ENCODE assay signal across 11 mouse cellular contexts in genomic region chr3:84324478-84324877, GRCm38 (mm10). TPM values are rescaled to one million over a fixed set of nuclear protein-coding genes. Genes with fewer than 3 reads are reported as not detected.
DNase-seq lines count a peak whose midpoint lies in the region; ATAC-seq and TF ChIP-seq lines count a peak whose summit lies in the region.
"Had no signal": no experiment of that assay in that cellular context is flagged by ENCODE, and none has a peak within 500 bp of the region (broad histone marks: within the 10 kb centered on the region; RNA-seq: fewer than 3 reads in every experiment).

No protein-coding gene starts in this region.

- H3K27me3 ChIP-seq in midbrain, embryonic 11.5 days (ENCODE audit: control insufficient read depth, insufficient read depth, low read length): no peaks in the 10 kb centered on the region
- H3K27me3 ChIP-seq in midbrain, embryonic 15.5 days (replicated peaks): no peaks in the 10 kb centered on the region
- no peaks in the 10 kb centered on the region for H3K27me3 ChIP-seq in kidney, postnatal 0 days (ENCODE audit: insufficient read depth, low read length)
- no peaks in the 10 kb centered on the region for H3K27me3 ChIP-seq in stomach, postnatal 0 days (ENCODE audit: control insufficient read depth, insufficient read depth, low read length)
- H3K27me3 ChIP-seq: neural tube, embryonic 13.5 days had no signal

- no peak for TF ChIP-seq EP300 in stomach, postnatal 0 days (optimal IDR thresholded peaks at IDR 0.05)

- WGBS in midbrain, embryonic 11.5 days: 26% methylated on average over 3 of the region's 3 CpGs
- WGBS in midbrain, embryonic 15.5 days: 20% methylated on average over 3 of the region's 3 CpGs
- 20% methylated on average over 3 of the region's 3 CpGs for WGBS in kidney, postnatal 0 days
- WGBS in stomach, postnatal 0 days: 20% methylated on average over 3 of the region's 3 CpGs

- TF ChIP-seq CTCF in kidney, postnatal 0 days (IDR thresholded peaks at IDR 0.05; ENCODE audit: low read depth): no peak
- no peak for TF ChIP-seq CTCF in stomach, postnatal 0 days (IDR thresholded peaks at IDR 0.05; ENCODE audit: low read depth)

- H3K4me2 ChIP-seq in midbrain, embryonic 11.5 days: no peak overlapping the region
- H3K4me2 ChIP-seq in midbrain, embryonic 15.5 days: no peak overlapping the region
- H3K4me2 ChIP-seq in kidney, postnatal 0 days (ENCODE audit: low read length): 0 out of 2 replicates have a peak overlapping the region, but pooled peaks have one; percentile 19
- H3K4me2 ChIP-seq in stomach, postnatal 0 days (replicated peaks; ENCODE audit: low read depth): 0 out of 2 replicates have a peak overlapping the region, but pooled peaks have one; percentile 8
- H3K4me2 ChIP-seq: neural tube, embryonic 13.5 days had no signal

- H3K9me3 ChIP-seq in midbrain, embryonic 11.5 days (ENCODE audit: control insufficient read depth, low read length): no peaks in the 10 kb centered on the region; the same call in 1 of the 2 replicates
- H3K9me3 ChIP-seq in midbrain, embryonic 15.5 days: no peaks in the 10 kb centered on the region
- H3K9me3 ChIP-seq in kidney, postnatal 0 days (replicated peaks; ENCODE audit: low read length): no peaks in the 10 kb centered on the region
- no peaks in the 10 kb centered on the region for H3K9me3 ChIP-seq in stomach, postnatal 0 days (ENCODE audit: control insufficient read depth, low read length)
- H3K9me3 ChIP-seq: neural tube, embryonic 13.5 days had no signal

- no peaks in the 10 kb centered on the region for H3K36me3 ChIP-seq in midbrain, embryonic 11.5 days (ENCODE audit: control insufficient read depth, insufficient read depth, low read length)
- no peaks in the 10 kb centered on the region for H3K36me3 ChIP-seq in midbrain, embryonic 15.5 days (replicated peaks)
- H3K36me3 ChIP-seq in kidney, postnatal 0 days (ENCODE audit: insufficient read depth, low read length): no peaks in the 10 kb centered on the region
- no peaks in the 10 kb centered on the region for H3K36me3 ChIP-seq in stomach, postnatal 0 days (ENCODE audit: control insufficient read depth, insufficient read depth, low read length)
- H3K36me3 ChIP-seq: neural tube, embryonic 13.5 days had no signal

- peaks cover 4% of the 10 kb centered on the region; the same call in 1 of the 2 replicates for H3K4me1 ChIP-seq in midbrain, embryonic 11.5 days (ENCODE audit: control insufficient read depth, insufficient read depth, low read length)
- peaks cover 5% of the 10 kb centered on the region for H3K4me1 ChIP-seq in midbrain, embryonic 15.5 days
- H3K4me1 ChIP-seq in kidney, postnatal 0 days (replicated peaks; ENCODE audit: insufficient read depth, low read length): peaks cover 5% of the 10 kb centered on the region; the same call in 1 of the 2 replicates
- 0 out of 2 replicates have a peak, but pooled peaks cover 2% of the 10 kb centered on the region for H3K4me1 ChIP-seq in stomach, postnatal 0 days (replicated peaks; ENCODE audit: control insufficient read depth, insufficient read depth)

- ATAC-seq in midbrain, embryonic 11.5 days (ENCODE audit: low FRiP score): no peak
- ATAC-seq in midbrain, embryonic 15.5 days (replicated peaks): no peak
- peak; percentile 83 for ATAC-seq in kidney, postnatal 0 days (replicated peaks; ENCODE audit: low FRiP score, low read depth)
- peak; percentile 56 for ATAC-seq in stomach, postnatal 0 days (ENCODE audit: low FRiP score, low TSS enrichment)

- peak; percentile 57 for DNase-seq in adrenal gland, postnatal 14 days
- DNase-seq in adrenal gland, adult 18-20 months (ENCODE audit: low spot score in 2 of 2): no peak
- peak; percentile 86 for DNase-seq in midbrain, embryonic 11.5 days (ENCODE audit: low spot score, missing footprints)
- DNase-seq in kidney, postnatal 0 days (ENCODE audit: low spot score): no peak
- peak; percentile 49 for DNase-seq in stomach, postnatal 0 days (ENCODE audit: low spot score)
- DNase-seq in urinary bladder, postnatal 36 days (ENCODE audit: low spot score in 2 of 2): no peak
- DNase-seq in left cerebral cortex, adult 11 months (ENCODE audit: low spot score): no peak
- DNase-seq: thymus, postnatal 36 days had no signal

- no peak overlapping the region for H3K4me3 ChIP-seq in midbrain, embryonic 11.5 days (ENCODE audit: low read depth, low read length)
- no peak overlapping the region for H3K4me3 ChIP-seq in midbrain, embryonic 15.5 days
- H3K4me3 ChIP-seq in kidney, postnatal 0 days (replicated peaks; ENCODE audit: low read depth, low read length): no peak overlapping the region
- no peak overlapping the region for H3K4me3 ChIP-seq in stomach, postnatal 0 days (ENCODE audit: low read depth, low read length)
- H3K4me3 ChIP-seq: left cerebral cortex, adult 2 months; neural tube, embryonic 13.5 days had no signal

- H3K9ac ChIP-seq in midbrain, embryonic 11.5 days (ENCODE audit: low read length): no peak overlapping the region
- no peak overlapping the region for H3K9ac ChIP-seq in midbrain, embryonic 15.5 days
- H3K9ac ChIP-seq in kidney, postnatal 0 days (ENCODE audit: low read depth, low read length): no peak overlapping the region
- no peak overlapping the region for H3K9ac ChIP-seq in stomach, postnatal 0 days (ENCODE audit: low read length)
- H3K9ac ChIP-seq: neural tube, embryonic 13.5 days had no signal

- H3K27ac ChIP-seq in midbrain, embryonic 11.5 days (ENCODE audit: low read depth, low read length): no peak overlapping the region
- no peak overlapping the region for H3K27ac ChIP-seq in midbrain, embryonic 15.5 days
- H3K27ac ChIP-seq in kidney, postnatal 0 days: peak overlapping the region; percentile 75
- H3K27ac ChIP-seq in stomach, postnatal 0 days (replicated peaks): peak overlapping the region; percentile 65
- H3K27ac ChIP-seq: left cerebral cortex, adult 2 months; neural tube, embryonic 13.5 days had no signal

RNA-seq across cellular contexts. Expression of gene Trim2, which starts 17.8 kb away (rescaled TPM):
- total RNA-seq in adrenal gland, postnatal 14 days (2021): 53.5 and 56.7 TPM in 2 replicates
- total RNA-seq in adrenal gland, adult 18-20 months (2021): 10 to 100 TPM; 29.2 to 88.9 TPM
- 128 and 137 TPM in 2 replicates for polyA plus RNA-seq in midbrain, embryonic 11.5 days (2014; fragmentation: Nextera tagmentation; extraction: Ambion mirVana)
- polyA plus RNA-seq in midbrain, embryonic 15.5 days (2015; fragmentation: Nextera tagmentation; extraction: Ambion mirVana): 158 and 159 TPM in 2 replicates
- 23.0 and 24.1 TPM in 2 replicates for polyA plus RNA-seq in kidney, postnatal 0 days (2015; fragmentation: Nextera tagmentation; extraction: Ambion mirVana)
- 30.0 and 30.7 TPM in 2 replicates for polyA plus RNA-seq in stomach, postnatal 0 days (2015; fragmentation: Nextera tagmentation; extraction: Ambion mirVana)

Comparison
In these comparisons a context has a peak if more than half of its experiments do, and no peak if none do; other contexts are left out.
1. DNase-seq: peak in adrenal gland, postnatal 14 days (single experiment), midbrain, embryonic 11.5 days (single experiment) and stomach, postnatal 0 days (single experiment); none in adrenal gland, adult 18-20 months (0 of 2), kidney, postnatal 0 days (single experiment), urinary bladder, postnatal 36 days (0 of 2) and left cerebral cortex, adult 11 months (single experiment).
2. ATAC-seq: peak in kidney, postnatal 0 days (single experiment) and stomach, postnatal 0 days (single experiment); none in midbrain, embryonic 11.5 days (single experiment) and midbrain, embryonic 15.5 days (single experiment).
3. H3K27ac ChIP-seq: peak in kidney, postnatal 0 days (single experiment) and stomach, postnatal 0 days (single experiment); none in midbrain, embryonic 11.5 days (single experiment) and midbrain, embryonic 15.5 days (single experiment).
4. H3K4me2 ChIP-seq: peak in kidney, postnatal 0 days (single experiment) and stomach, postnatal 0 days (single experiment); none in midbrain, embryonic 11.5 days (single experiment) and midbrain, embryonic 15.5 days (single experiment).